Mouse (Mus musculus): ENCODE data around the gene Spa17.

Gene Spa17

GRCm38 (mm10) chr9:37613182-37613910 is at the start of gene Spa17:
Gene Spa17 (minus strand): TSS chr9:37613722.
- DNase-seq = peak; percentile 89 to 94

- no peak for DNase-seq
These were observed 49.7 kb upstream of the Spa17 start for GRCm38 (mm10) chr9:37663210-37663609.

GRCm38 (mm10) chr9:37659413-37659812 is 45.9 kb upstream of the Spa17 start:
- no peak for DNase-seq

GRCm38 (mm10) chr9:37656931-37657481 is 43.5 kb upstream of the Spa17 start, which contains the start of gene Tbrg1:
Gene Tbrg1 (minus strand): TSS chr9:37657312.
- peak; percentile 82 to 84 for DNase-seq

- peak in 1 of 2 experiments; percentile 6 for DNase-seq
These were observed 42.9 kb upstream of the Spa17 start for GRCm38 (mm10) chr9:37656439-37656881.

GRCm38 (mm10) chr9:37655961-37656360 is 42.4 kb upstream of the Spa17 start:
- DNase-seq = no peak

- DNase-seq = no peak
These were observed 40.3 kb upstream of the Spa17 start for GRCm38 (mm10) chr9:37653836-37654235.

GRCm38 (mm10) chr9:37650639-37651038 is 37.1 kb upstream of the Spa17 start:
- no peak for DNase-seq

GRCm38 (mm10) chr9:37646246-37646645 is 32.7 kb upstream of the Spa17 start:
- DNase-seq = no peak

GRCm38 (mm10) chr9:37638721-37639120 is 25.2 kb upstream of the Spa17 start:
- no peak for DNase-seq

GRCm38 (mm10) chr9:37636800-37637542 is 23.4 kb upstream of the Spa17 start:
- DNase-seq = no peak

GRCm38 (mm10) chr9:37636335-37636734 is 22.8 kb upstream of the Spa17 start:
- DNase-seq = peak; percentile 71 to 80

- no peak for DNase-seq
These were observed 20.7 kb upstream of the Spa17 start for GRCm38 (mm10) chr9:37634269-37634668.

GRCm38 (mm10) chr9:37632305-37632704 is 18.8 kb upstream of the Spa17 start:
- DNase-seq = no peak

- DNase-seq = no peak
These were observed 16.4 kb upstream of the Spa17 start for GRCm38 (mm10) chr9:37629941-37630340.

- DNase-seq = no peak
These were observed 15.1 kb upstream of the Spa17 start for GRCm38 (mm10) chr9:37628581-37628980.

GRCm38 (mm10) chr9:37627263-37627662 is 13.7 kb upstream of the Spa17 start:
- no peak for DNase-seq

GRCm38 (mm10) chr9:37626103-37626567 is 12.6 kb upstream of the Spa17 start:
- DNase-seq = peak; percentile 21 to 27

GRCm38 (mm10) chr9:37625641-37626040 is 12.1 kb upstream of the Spa17 start:
- DNase-seq = peak; percentile 67 to 70

- DNase-seq = no peak
These were observed 11.6 kb upstream of the Spa17 start for GRCm38 (mm10) chr9:37625129-37625528.

GRCm38 (mm10) chr9:37624502-37624901 is 11.0 kb upstream of the Spa17 start:
- DNase-seq = no peak

- no peak for DNase-seq
These were observed 10.5 kb upstream of the Spa17 start for GRCm38 (mm10) chr9:37623981-37624380.

- peak; percentile 75 to 79 for DNase-seq
These were observed 7.8 kb upstream of the Spa17 start for GRCm38 (mm10) chr9:37621290-37621689.

- DNase-seq = peak; percentile 35 to 56
These were observed 3.2 kb upstream of the Spa17 start for GRCm38 (mm10) chr9:37616770-37617169.

Data from cerebellum, postnatal 25 days (tissue).